Mouse (Mus musculus) liver, embryonic 11.5 days (tissue): ENCODE measurements around the gene Phactr1. TPM values are rescaled to one million over a fixed set of nuclear protein-coding genes. Genes with fewer than 3 reads are reported as not detected.

ENCODE experiments used
- ATAC-seq: fragments of 200-750 bp; cut with Nextera tagmentation; replicated peaks from 2 replicates; pipeline ENCODE4 v1.8.0; 2017; ENCODE audit warnings: moderate number of reproducible peaks, mild to moderate bottlenecking, moderate TSS enrichment, moderate library complexity; ENCODE audit not compliant: low FRiP score
- DNase-seq: peaks from one replicate; pipeline ENCODE4 v3.0.0-alpha.2; 2017; ENCODE audit warnings: low spot score
- H3K27ac ChIP-seq: fragments of 300-500 bp; sonication (generic); 2 replicates; pipeline ENCODE4 v1.5.1; 2014; ENCODE audit warnings: mild to moderate bottlenecking, low read depth, low read length, control low read depth
- H3K27me3 ChIP-seq: fragments of 300-500 bp; sonication (generic); replicated peaks from 2 replicates; pipeline ENCODE4 v1.6.1; 2014; ENCODE audit warnings: low read length, mixed read lengths; ENCODE audit not compliant: control insufficient read depth, insufficient read depth
- H3K36me3 ChIP-seq: fragments of 300-500 bp; sonication (generic); 2 replicates; pipeline ENCODE4 v1.6.1; 2014; ENCODE audit warnings: mild to moderate bottlenecking, low read length, moderate library complexity, mixed read lengths; ENCODE audit not compliant: control insufficient read depth, insufficient read depth
- H3K4me1 ChIP-seq: fragments of 300-500 bp; sonication (generic); replicated peaks from 2 replicates; pipeline ENCODE4 v1.6.1; 2014; ENCODE audit warnings: low read length, mixed read lengths; ENCODE audit not compliant: control insufficient read depth, insufficient read depth
- H3K4me2 ChIP-seq: fragments of 300-500 bp; sonication (generic); 2 replicates; pipeline ENCODE4 v1.6.1; 2014; ENCODE audit warnings: mild to moderate bottlenecking, control low read depth, moderate library complexity
- H3K4me3 ChIP-seq: fragments of 300-500 bp; sonication (generic); 2 replicates; pipeline ENCODE4 v1.5.1; 2014; ENCODE audit warnings: low read depth, low read length, control low read depth
- H3K9ac ChIP-seq: fragments of 300-500 bp; sonication (generic); 2 replicates; pipeline ENCODE4 v1.6.1; 2014; ENCODE audit warnings: low read depth, low read length, control low read depth
- H3K9me3 ChIP-seq: fragments of 300-500 bp; sonication (generic); 2 replicates; pipeline ENCODE4 v1.6.1; 2016; ENCODE audit warnings: low read length, inconsistent platforms, mixed read lengths; ENCODE audit not compliant: control insufficient read depth
- WGBS: fragments of 180-500 bp; shearing (Covaris S2); extraction: QIAGEN DNeasy Blood & Tissue Kit; methylation state at CpG from one replicate; pipeline ENCODE4 v1.1.7; 2014; 5-methylcytosine and 5-hydroxymethylcytosine counted together
- polyA plus RNA-seq: library from polyadenylated mRNA; unstranded; fragments of >200 nt; fragmentation: Nextera tagmentation; extraction: Ambion mirVana; gene quantifications from 2 replicates; pipeline ENCODE4 v1.2.1, GENCODE M21; 2014

Phactr1 gene
- polyA plus RNA-seq, 1 experiment from 2014 or later, result 1.3 TPM

- no peak overlapping the region for H3K4me2 ChIP-seq
- H3K36me3 ChIP-seq, result no peaks in the 10 kb centered on the region
- 85% methylated on average over 13 of the region's 13 CpGs for WGBS
- no peaks in the 10 kb centered on the region for H3K4me1 ChIP-seq
- H3K4me3 ChIP-seq, result no peak overlapping the region
- H3K27me3 ChIP-seq, result no peaks in the 10 kb centered on the region
- H3K9me3 ChIP-seq, result no peaks in the 10 kb centered on the region
- no peak overlapping the region for H3K27ac ChIP-seq
- H3K9ac ChIP-seq, result no peak overlapping the region
- ATAC-seq, result no peak
- DNase-seq, result no peak
These were observed 101.7 kb downstream of the Phactr1 start for GRCm38 (mm10) chr13:42782151-42782550.

- Histone ChIP-seq H3K4me3 (no peak overlapping the region), H3K9ac (no peak overlapping the region), H3K27ac (no peak overlapping the region), H3K27me3 (no peaks in the 10 kb centered on the region), H3K4me1 (no peaks in the 10 kb centered on the region), H3K4me2 (no peak overlapping the region), H3K36me3 (no peaks in the 10 kb centered on the region), H3K9me3 (no peaks in the 10 kb centered on the region)
- 84% methylated on average over 13 of the region's 13 CpGs for WGBS
- DNase-seq (no peak), ATAC-seq (no peak)
These were observed 108.8 kb downstream of the Phactr1 start for GRCm38 (mm10) chr13:42789221-42789620.

GRCm38 (mm10) chr13:42792279-42792678 is 111.9 kb downstream of the Phactr1 start:
- H3K4me3 ChIP-seq, result no peak overlapping the region
- no peak overlapping the region for H3K4me2 ChIP-seq
- H3K4me1 ChIP-seq, result no peaks in the 10 kb centered on the region
- no peaks in the 10 kb centered on the region for H3K27me3 ChIP-seq
- no peak for DNase-seq
- H3K36me3 ChIP-seq, result no peaks in the 10 kb centered on the region
- WGBS, result 16% methylated on average over 8 of the region's 8 CpGs
- H3K9me3 ChIP-seq, result no peaks in the 10 kb centered on the region
- no peak for ATAC-seq
- H3K27ac ChIP-seq, result no peak overlapping the region
- H3K9ac ChIP-seq, result no peak overlapping the region

GRCm38 (mm10) chr13:42800523-42800922 is 120.1 kb downstream of the Phactr1 start:
- Histone ChIP-seq H3K9ac (no peak overlapping the region), H3K27ac (no peak overlapping the region), H3K36me3 (no peaks in the 10 kb centered on the region), H3K9me3 (no peaks in the 10 kb centered on the region), H3K4me2 (no peak overlapping the region), H3K4me3 (no peak overlapping the region), H3K4me1 (no peaks in the 10 kb centered on the region), H3K27me3 (no peaks in the 10 kb centered on the region; the same call in 1 of the 2 replicates)
- ATAC-seq (no peak), DNase-seq (no peak)
- WGBS, result 85% methylated on average over 6 of the region's 6 CpGs

- Histone ChIP-seq H3K4me3 (no peak overlapping the region), H3K27me3 (peaks cover 3% of the 10 kb centered on the region; the same call in 1 of the 2 replicates), H3K9ac (no peak overlapping the region), H3K36me3 (no peaks in the 10 kb centered on the region), H3K27ac (no peak overlapping the region), H3K4me1 (no peaks in the 10 kb centered on the region), H3K4me2 (no peak overlapping the region), H3K9me3 (no peaks in the 10 kb centered on the region)
- no peak for DNase-seq
- 55% methylated on average over 9 of the region's 9 CpGs for WGBS
- ATAC-seq, result no peak
These were observed 123.9 kb downstream of the Phactr1 start for GRCm38 (mm10) chr13:42804314-42804713.

- Histone ChIP-seq H3K9ac (no peak overlapping the region), H3K4me3 (no peak overlapping the region), H3K27me3 (0 out of 2 replicates have a peak, but pooled peaks cover 3% of the 10 kb centered on the region), H3K27ac (no peak overlapping the region), H3K36me3 (no peaks in the 10 kb centered on the region), H3K4me1 (no peaks in the 10 kb centered on the region), H3K9me3 (no peaks in the 10 kb centered on the region), H3K4me2 (peak overlapping the region; percentile 14; the same call in 1 of the 2 replicates)
- 34% methylated on average over 7 of the region's 7 CpGs for WGBS
- DNase-seq (no peak), ATAC-seq (no peak)
These were observed 132.3 kb downstream of the Phactr1 start for GRCm38 (mm10) chr13:42812762-42813161.

GRCm38 (mm10) chr13:42818378-42818777 is 138.0 kb downstream of the Phactr1 start:
- Histone ChIP-seq H3K9me3 (no peaks in the 10 kb centered on the region), H3K27ac (no peak overlapping the region), H3K4me1 (no peaks in the 10 kb centered on the region), H3K4me2 (no peak overlapping the region), H3K27me3 (no peaks in the 10 kb centered on the region; the same call in 1 of the 2 replicates), H3K9ac (no peak overlapping the region), H3K4me3 (no peak overlapping the region), H3K36me3 (no peaks in the 10 kb centered on the region)
- 38% methylated on average over 10 of the region's 10 CpGs for WGBS
- no peak for ATAC-seq
- no peak for DNase-seq

GRCm38 (mm10) chr13:42820513-42820912 is 140.1 kb downstream of the Phactr1 start:
- H3K27ac ChIP-seq, result no peak overlapping the region
- 64% methylated on average over 9 of the region's 9 CpGs for WGBS
- H3K9me3 ChIP-seq, result no peaks in the 10 kb centered on the region
- H3K27me3 ChIP-seq, result no peaks in the 10 kb centered on the region; the same call in 1 of the 2 replicates
- H3K36me3 ChIP-seq, result no peaks in the 10 kb centered on the region
- DNase-seq (no peak), ATAC-seq (no peak)
- H3K4me3 ChIP-seq, result no peak overlapping the region
- H3K9ac ChIP-seq, result no peak overlapping the region
- H3K4me1 ChIP-seq, result no peaks in the 10 kb centered on the region
- H3K4me2 ChIP-seq, result no peak overlapping the region

GRCm38 (mm10) chr13:42821426-42822106 is 141.1 kb downstream of the Phactr1 start:
- Histone ChIP-seq H3K4me3 (no peak overlapping the region), H3K4me2 (no peak overlapping the region)
- WGBS, result 72% methylated on average over 15 of the region's 15 CpGs

More at GRCm38 (mm10) chr13:42821426-42822106, 141.1 kb downstream of the Phactr1 start:
- H3K27ac ChIP-seq, result no peak overlapping the region
- H3K9me3 ChIP-seq, result no peaks in the 10 kb centered on the region
- no peak for ATAC-seq
- H3K4me1 ChIP-seq, result no peaks in the 10 kb centered on the region
- DNase-seq, result no peak
- no peaks in the 10 kb centered on the region; the same call in 1 of the 2 replicates for H3K27me3 ChIP-seq
- H3K9ac ChIP-seq, result no peak overlapping the region
- H3K36me3 ChIP-seq, result no peaks in the 10 kb centered on the region
